Mouse (Mus musculus) CH12.LX (cell line): ENCODE data around the gene Btbd9.

Source experiments
- CTCF ChIP-seq, 2 experiments: IDR thresholded peaks in 1 of 2; conservative IDR thresholded peaks in 1 of 2; 2 replicates each; pipeline ENCODE4 v1.5.1; 2011 to 2012; ENCODE audit warnings: low read depth in 2 of 2, low read length in 2 of 2, improper control_type of control experiment in 1 of 2, inconsistent platforms in 1 of 2, mild to moderate bottlenecking in 1 of 2, moderate library complexity in 1 of 2
- MAX ChIP-seq: IDR thresholded peaks from 2 replicates; pipeline ENCODE4 v1.6.1; 2011; ENCODE audit warnings: low read length, improper control_type of control experiment
- POLR2A ChIP-seq: IDR thresholded peaks from 2 replicates; pipeline ENCODE4 v1.6.1; 2011; ENCODE audit warnings: low read depth, mild to moderate bottlenecking, improper control_type of control experiment, low read length
- SMC3 ChIP-seq: IDR thresholded peaks from 2 replicates; pipeline ENCODE4 v1.6.1; 2011; ENCODE audit warnings: low read depth, low read length, improper control_type of control experiment
- USF1 ChIP-seq: IDR thresholded peaks from 2 replicates; pipeline ENCODE4 v1.6.1; 2014; ENCODE audit warnings: low read depth, mild to moderate bottlenecking, inconsistent platforms, low read length, improper control_type of control experiment

DNA sequence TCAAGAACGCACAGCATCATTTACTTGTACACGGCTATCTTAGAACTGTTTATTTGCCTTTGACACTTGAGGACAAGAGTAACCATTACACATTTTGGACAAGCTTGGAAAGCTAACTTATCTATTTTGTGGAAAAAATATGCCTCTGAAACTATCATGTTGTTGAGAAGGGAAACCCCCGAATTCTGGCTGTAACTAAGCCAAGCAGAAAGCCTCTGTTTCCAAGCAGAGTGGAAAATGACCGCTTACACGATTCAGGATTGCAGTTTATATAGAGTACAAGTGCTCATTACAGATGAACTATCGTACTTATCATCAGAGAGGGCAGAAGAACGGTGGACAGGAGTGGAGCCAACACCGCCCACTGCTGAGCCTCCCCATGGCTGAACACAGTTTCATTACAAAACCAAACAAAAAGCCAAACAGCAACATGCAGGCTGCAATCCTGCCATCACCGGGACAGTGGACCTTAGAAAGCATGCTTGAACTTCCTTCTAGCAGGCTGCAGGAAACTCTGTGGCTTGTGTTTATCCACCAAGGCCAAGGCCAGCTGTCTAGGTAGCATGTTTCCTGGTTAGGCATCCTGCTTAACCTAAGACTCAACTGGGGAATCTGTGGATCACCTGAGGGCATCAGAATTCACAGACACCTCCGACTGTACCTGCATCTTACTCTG, 314.8 kb downstream of the Btbd9 start:
- TF ChIP-seq USF1: no peak
- TF ChIP-seq MAX: peak; percentile 46; the same call in 1 of the 2 replicates
- no peak; the same call in 1 of the 2 replicates for TF ChIP-seq POLR2A
- no peak for TF ChIP-seq SMC3
- TF ChIP-seq CTCF (conservative IDR thresholded peaks at IDR 0.05 in 1 of 2, IDR thresholded peaks at IDR 0.05 in 1 of 2; ENCODE audit: low read depth in 2 of 2, low read length in 2 of 2): no peak
